Mouse (Mus musculus) embryo, embryonic 10.5 days (tissue): Measurements from ENCODE around the gene Sytl2.

ENCODE experiments used
- DNase-seq: peaks from one replicate; pipeline ENCODE4 v3.0.0-alpha.2; 2015; ENCODE audit warnings: low spot score

Gene Sytl2

DNA sequence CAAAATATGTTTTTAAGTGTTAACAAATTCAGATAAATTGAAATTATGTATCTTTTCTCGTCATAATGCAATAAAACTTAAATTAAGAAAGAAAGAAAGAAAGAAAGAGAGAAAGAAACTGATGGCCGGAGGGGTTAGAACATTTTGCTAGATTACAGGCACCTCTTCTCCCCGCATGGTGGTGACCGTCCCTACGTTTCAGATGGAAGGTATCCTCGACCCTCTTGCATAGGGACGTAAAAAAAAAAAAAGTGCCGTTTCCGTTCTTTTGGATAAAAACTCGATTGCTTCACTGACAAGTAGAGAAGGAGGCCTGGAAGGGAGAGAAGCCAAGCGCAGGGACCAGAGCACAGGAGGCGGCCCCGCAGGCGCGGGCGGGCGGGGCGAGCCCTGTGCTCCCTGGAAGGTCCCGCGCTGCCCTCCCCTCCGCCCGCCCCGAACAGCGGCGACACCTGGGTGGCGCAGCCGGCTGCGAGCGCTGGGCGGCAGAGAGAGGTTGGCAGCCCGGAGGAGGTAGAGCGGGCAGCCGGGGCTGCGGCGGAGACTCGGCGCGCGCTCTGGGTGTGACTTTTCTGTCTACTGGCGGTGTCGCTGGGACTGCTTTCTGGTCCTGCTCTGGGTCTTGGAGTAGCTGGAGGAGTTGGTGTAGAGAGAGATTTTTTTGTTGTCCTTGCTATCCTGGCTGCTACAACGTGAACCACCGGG lies at the start of gene Sytl2:
Gene Sytl2, plus strand, starts transcription at position 311 of the 705 bp plus-strand sequence.
- peak; percentile 59 for DNase-seq

- peak; percentile 44 for DNase-seq
Observed at GRCm38 (mm10) chr7:90252946-90253345, 49.1 kb upstream of the Sytl2 start.

DNA sequence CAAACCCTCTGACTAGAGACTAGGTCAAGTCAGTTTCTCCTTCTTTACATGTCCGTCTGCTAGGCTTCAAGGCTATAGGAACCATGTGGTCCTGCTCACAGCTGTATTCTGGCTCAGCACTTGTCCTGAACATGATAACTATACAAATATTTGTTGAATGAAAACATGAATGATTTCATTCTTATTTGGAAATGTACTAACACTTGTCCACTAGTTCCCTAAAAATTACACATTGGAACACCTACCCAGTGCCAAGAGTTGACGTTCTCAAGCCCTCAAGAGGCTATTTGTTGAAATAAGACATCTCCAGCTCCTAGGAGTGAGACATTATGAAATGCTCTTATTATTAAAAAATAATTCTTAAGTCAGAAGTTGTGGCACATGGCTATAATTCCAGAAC lies 43.4 kb upstream of the Sytl2 start:
- DNase-seq, result no peak

DNA sequence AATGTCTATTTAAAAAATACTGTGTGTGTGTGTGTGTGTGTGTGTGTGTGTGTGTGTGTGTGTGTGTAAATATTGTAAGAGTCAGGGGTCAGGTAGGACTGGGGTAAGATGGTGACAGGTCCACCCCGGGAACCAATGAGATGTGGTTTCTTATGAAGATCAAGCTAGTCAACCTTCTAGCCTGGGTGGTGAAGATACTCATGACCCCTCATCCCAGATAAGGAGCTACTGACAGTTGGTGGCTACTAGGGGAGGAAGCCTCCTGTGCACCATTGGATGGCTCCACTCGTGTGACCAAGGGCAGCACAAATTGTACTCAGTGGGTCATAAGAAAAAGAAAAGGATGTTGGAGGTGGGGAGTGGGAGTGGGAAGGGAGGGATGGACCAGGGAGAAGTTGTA lies 42.2 kb upstream of the Sytl2 start:
- DNase-seq, result no peak

DNA sequence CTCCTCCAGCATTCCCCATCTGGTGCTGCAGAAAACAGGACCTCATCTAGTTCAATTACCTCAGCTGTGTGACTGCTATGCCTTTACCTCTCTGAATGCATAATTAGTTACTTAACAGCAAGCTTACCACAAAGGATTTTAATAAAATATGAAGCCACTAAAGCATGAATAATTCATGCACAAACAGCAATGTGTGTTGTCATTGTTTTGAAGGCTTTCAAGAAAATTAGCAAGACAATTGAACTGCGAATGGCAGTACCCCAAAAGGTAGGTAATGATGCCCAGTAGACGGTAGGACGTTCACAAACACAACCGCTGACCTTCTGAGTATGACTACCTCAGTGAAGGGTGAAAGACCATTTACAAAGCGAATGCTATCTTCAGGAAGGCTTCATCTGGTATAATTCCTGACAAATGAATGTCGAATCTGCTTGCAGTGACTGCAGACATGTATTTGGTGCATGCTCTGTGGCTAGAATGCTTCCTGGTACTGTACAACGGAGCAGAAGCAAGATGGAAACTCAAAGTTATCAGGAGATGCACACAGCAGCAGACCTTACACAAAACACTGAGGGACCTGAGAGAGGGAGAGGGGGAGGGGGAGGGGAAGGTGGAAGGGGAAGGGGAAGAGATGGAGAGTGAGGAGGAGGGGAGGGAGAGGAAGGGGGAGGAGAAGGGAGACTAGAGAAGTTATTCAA lies 40.0 kb upstream of the Sytl2 start:
- DNase-seq, result peak; percentile 6

DNA sequence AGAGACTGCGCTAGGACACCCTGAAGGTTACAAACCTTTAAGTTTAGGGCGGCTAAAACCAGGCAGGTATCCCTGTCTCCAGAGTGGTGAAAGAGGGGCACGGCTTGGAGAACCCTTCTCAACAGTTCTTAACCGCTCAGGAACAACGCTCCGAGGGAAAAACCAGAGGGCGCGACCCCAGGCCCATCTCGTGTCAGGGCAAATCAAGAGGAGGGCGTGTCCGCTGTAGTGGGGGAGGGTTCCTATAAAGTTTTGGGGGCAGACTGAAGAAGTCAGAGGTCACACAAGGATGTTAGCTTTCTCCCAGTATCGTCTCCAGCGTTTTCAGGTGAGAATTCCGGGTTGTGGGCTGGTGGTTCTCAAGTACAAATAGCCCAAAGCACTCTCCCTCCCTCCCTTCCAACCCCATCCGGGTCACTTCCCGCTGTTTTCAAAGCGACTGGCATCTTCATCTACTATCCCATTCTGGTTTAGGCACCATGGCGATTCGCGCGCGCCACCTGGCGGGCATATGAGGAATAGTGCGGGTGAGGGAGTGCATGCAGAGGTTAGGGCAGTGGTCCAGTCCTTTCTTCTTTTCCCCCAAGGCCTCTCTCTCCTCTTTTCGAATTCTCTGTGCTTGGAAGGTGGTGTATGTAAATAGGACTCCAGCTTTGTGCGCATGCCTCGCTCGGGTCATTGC lies 36.6 kb upstream of the Sytl2 start, which contains the start of gene Ccdc83:
Gene Ccdc83, minus strand, starts transcription at position 489 of the 682 bp plus-strand sequence.
- DNase-seq, result peak; percentile 94

DNA sequence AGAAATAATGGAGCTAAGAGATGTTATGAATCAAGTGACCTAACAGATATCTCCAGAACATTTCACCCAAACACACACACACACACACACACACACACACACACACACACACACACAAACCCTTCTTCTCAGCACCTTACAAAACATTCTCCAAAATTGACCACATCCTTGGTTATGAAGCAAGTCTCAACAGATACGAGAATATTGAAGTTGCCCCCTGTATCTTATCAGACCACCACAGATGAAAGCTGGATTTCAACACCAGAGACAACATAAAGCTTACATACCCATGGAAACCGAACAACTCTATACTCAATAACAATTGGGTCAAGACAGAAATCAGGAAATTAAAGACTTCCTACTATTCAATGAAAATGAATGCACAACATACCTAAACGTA lies 31.9 kb upstream of the Sytl2 start:
- no peak for DNase-seq

DNA sequence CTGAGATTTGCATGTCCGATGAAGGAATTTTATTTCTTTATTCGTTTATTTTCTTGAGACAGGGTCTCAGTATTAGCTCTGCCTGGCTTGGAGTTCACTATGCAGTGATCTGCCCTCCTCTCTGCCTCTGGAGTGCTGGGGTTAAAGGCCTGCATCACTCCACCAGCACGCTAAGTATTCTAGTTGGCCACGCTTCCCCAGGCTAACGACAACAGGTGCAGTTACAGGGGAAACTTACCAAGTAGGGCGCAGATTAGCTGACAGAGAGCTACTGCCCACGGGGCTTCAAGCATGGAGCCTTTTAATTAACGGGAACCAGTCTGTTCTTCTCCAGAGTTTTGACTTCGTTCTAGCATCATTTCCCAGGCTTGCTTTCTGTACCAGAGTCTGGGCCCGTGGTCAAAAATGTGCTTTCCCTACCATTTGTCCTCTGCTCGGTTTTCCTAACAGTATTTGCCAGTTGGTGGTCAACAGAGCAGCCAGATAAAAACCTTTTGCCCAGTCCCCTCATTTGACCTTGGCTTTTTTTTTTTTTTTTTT lies 27.4 kb upstream of the Sytl2 start:
- DNase-seq, result peak; percentile 6

- no peak for DNase-seq
Observed at GRCm38 (mm10) chr7:90277246-90277645, 24.8 kb upstream of the Sytl2 start.

- DNase-seq, result no peak
Observed at GRCm38 (mm10) chr7:90277769-90278168, 24.3 kb upstream of the Sytl2 start.

GRCm38 (mm10) chr7:90279136-90279535 lies 22.9 kb upstream of the Sytl2 start:
- DNase-seq, result no peak

DNA sequence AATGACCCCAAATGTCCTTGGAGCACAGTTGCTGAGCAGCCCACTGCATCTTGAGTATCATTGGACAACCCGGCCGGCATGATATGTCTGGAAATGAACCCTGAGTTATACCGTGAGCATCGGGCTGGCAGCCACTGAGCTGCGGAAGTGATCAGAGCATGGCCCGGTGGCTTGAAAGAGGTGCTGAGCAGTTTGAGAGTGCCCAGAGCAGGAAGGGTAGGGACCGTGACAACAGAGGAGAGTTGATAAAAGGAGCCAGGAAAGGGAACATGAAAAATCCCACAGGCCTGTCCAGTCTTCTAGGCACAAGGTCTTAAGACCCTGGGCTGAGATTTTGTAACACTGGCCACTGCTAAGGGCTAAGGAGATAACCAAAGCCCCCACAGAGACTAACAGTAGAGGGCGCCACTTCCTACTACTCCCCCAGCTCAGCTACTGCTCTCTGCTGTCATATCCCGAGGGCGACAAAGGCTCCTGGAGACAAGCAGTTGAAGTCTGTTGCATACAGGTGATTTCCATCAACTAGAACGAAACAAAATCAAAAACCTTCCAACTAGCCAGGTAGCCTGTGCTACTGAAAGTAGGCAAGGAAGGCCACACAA lies 21.7 kb upstream of the Sytl2 start:
- peak; percentile 71 for DNase-seq

DNA sequence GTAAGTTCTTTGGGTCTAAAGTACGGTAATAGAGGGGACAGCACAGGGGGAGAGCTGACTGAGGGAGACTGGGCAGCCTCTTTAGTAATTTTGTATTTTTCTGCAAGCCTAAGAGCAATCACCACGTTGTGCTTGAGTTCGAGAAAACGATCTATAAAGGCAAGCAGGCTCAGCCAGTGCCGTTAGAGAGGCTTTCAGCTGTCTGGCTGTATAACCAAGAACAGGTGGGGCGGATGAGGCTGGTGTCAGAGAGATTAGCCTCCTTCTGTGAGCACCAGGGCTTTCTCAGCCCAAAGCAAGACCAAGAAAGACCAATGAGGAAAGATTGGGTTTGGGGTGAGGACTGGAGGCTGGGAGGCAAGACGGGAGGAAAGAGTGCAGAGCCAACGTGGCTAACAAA lies 21.2 kb upstream of the Sytl2 start:
- no peak for DNase-seq

DNA sequence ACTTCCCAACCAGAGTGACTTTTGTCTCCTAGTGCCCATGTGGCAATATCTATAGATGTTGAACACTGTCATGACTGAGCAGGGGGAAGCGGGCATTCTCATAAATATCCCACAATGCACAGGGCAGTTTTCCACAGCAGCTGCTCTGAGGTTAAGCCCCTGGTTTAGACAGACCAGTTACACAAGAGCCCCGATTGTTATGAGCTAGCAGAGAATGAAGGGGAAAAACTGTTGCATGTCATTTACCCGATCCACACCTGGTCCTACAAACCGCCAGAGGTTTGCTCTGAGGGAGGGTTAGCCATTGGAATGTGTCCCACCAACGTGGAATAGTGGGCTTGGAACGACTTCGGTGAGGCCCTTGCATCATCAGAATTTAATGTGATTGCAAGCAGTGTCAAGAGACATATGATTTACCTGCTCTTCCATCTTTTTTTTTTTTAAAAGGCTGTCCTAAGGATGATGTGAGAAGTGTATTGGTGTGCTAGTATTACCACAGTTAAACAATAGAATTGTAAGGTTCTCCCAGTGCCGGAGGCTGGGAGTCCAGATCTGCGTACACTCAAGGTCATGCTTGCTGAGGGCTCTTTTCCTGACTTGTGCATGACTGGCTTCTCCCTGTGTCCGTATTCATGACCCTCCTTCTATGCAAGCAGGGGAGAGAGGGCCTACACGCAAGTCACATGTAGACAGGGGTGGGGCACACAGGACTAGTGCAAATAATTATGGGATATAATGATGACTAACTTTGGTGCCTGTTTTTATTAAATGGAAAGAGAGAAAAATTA lies 20.1 kb upstream of the Sytl2 start:
- no peak for DNase-seq

GRCm38 (mm10) chr7:90282786-90283185 lies 19.3 kb upstream of the Sytl2 start:
- no peak for DNase-seq

- DNase-seq, result no peak
Observed at GRCm38 (mm10) chr7:90284793-90285192, 17.3 kb upstream of the Sytl2 start.

GRCm38 (mm10) chr7:90291885-90292284 lies 10.2 kb upstream of the Sytl2 start:
- no peak for DNase-seq

DNA sequence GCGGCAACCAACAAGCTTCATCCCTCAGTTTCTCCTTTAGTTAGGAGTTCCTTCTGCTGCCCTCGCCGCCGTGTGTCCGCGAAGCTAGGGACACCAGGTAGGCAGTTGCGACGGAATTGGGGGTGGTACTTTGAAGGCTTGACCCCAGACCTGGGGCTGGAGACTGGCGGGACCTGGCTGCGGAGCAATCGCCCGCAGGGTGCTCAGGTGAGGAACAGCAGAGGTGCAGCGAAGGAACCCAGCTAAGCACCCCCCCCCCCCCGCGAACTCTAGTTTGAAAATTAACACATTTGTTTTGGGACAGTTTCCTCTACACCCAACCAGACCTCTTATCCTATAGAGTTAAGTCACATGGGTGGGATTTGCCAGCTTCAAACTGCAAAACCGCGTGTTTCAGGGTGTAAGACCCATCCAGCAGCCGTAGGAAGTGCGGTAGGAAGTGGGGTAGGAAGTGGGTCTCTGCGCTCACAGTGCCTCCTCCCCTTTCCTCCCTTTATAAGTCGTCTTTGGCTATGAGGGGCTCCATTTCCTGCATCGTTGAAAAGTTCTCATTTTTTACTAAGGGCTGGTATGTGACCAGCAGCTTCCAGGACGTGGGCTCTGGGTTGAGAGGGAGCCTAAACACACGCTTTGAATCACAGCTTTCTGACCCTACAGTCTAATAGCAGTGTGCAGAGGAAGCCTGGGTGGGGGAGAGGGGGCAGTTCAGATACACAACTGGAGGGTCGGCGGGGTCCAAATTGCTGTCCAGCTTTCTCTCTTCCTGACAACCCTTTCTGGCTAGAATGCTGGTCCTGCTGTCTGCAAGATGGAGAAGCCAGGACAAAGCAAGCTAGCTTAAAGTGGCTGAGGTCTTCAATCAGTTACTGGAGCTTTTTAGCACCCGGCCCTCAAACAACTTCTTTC lies 848 bp downstream of the Sytl2 start:
- peak; percentile 51 for DNase-seq

- DNase-seq, result peak; percentile 90
Observed at GRCm38 (mm10) chr7:90306079-90306478, 4.0 kb downstream of the Sytl2 start.

- DNase-seq, result no peak
Observed at GRCm38 (mm10) chr7:90306968-90307367, 4.9 kb downstream of the Sytl2 start.
